25 mouse cellular contexts compared by ENCODE assay signal in genomic region chr6:84029775-84030174, GRCm38 (mm10). TPM values are rescaled to one million over a fixed set of nuclear protein-coding genes. Genes with fewer than 3 reads are reported as not detected.
"Had no signal": no experiment of that assay in that cellular context is flagged by ENCODE, and none has a peak within 500 bp of the region (broad histone marks: within the 10 kb centered on the region; RNA-seq: fewer than 3 reads in every experiment).

No protein-coding gene starts in this region.

- ATAC-seq: hindbrain, embryonic 16.5 days; inflammation-experienced regulatory T-cells, adult 6 months; intestine, postnatal 0 days; liver, embryonic 12.5 days had no signal

- DNase-seq: gastrocnemius, adult 2 months; gastrocnemius, postnatal 10 days; gastrocnemius, postnatal 25 days; heart, adult 2 months; heart, postnatal 10 days; heart, postnatal 4 days; kidney, adult 18-20 months; kidney, adult 8-10 months; kidney, postnatal 10 days; kidney, postnatal 25 days; kidney, postnatal 4 days; left cerebral cortex, postnatal 4 days had no signal

- H3K4me3 ChIP-seq: gastrocnemius, adult 2 months; heart, adult 2 months; hindbrain, embryonic 10.5 days; hindbrain, embryonic 12.5 days; layer of hippocampus, adult 2 months; limb, embryonic 13.5 days; limb, embryonic 15.5 days; liver, embryonic 12.5 days had no signal

- H3K36me3 ChIP-seq: hindbrain, embryonic 10.5 days; hindbrain, embryonic 12.5 days; limb, embryonic 13.5 days; limb, embryonic 15.5 days; liver, embryonic 12.5 days had no signal

- H3K4me1 ChIP-seq: hindbrain, embryonic 10.5 days; hindbrain, embryonic 12.5 days; limb, embryonic 13.5 days; limb, embryonic 15.5 days; liver, embryonic 12.5 days had no signal

- H3K27ac ChIP-seq: gastrocnemius, adult 2 months; heart, adult 2 months; hindbrain, embryonic 10.5 days; hindbrain, embryonic 12.5 days; hindbrain, embryonic 14.5 days; layer of hippocampus, adult 2 months; limb, embryonic 13.5 days; limb, embryonic 15.5 days; liver, embryonic 12.5 days; liver, embryonic 14.5 days had no signal

- H3K9me3 ChIP-seq: hindbrain, embryonic 10.5 days; hindbrain, embryonic 12.5 days; limb, embryonic 13.5 days; limb, embryonic 15.5 days; liver, embryonic 12.5 days had no signal

- H3K4me2 ChIP-seq: heart, embryonic 11.5 days; hindbrain, embryonic 12.5 days; hindbrain, embryonic 14.5 days; limb, embryonic 13.5 days; limb, embryonic 15.5 days; liver, embryonic 12.5 days had no signal

- H3K27me3 ChIP-seq: hindbrain, embryonic 12.5 days; limb, embryonic 13.5 days; limb, embryonic 15.5 days; liver, embryonic 12.5 days had no signal

- H3K9ac ChIP-seq: hindbrain, embryonic 12.5 days; hindbrain, embryonic 14.5 days; limb, embryonic 13.5 days; limb, embryonic 15.5 days; liver, embryonic 12.5 days; liver, embryonic 14.5 days had no signal

RNA-seq across cellular contexts. Expression of gene Dysf, which starts 21.4 kb away (rescaled TPM):
- total RNA-seq: granulocyte monocyte progenitor cell, adult 5-6 weeks had no signal
- polyA plus RNA-seq: inflammation-experienced regulatory T-cells, adult 6 months had no signal
